Mouse (Mus musculus) cerebellum, adult 18-20 months (tissue): ENCODE measurements around the gene Mrpl53.

Experiments used
- DNase-seq, 2 experiments: peaks; one replicate each; pipeline ENCODE4 v3.0.0; 2021

The Mrpl53 gene

GRCm38 (mm10) chr6:83095968-83096367, 12.9 kb upstream of the Mrpl53 start:
- no peak for DNase-seq

GRCm38 (mm10) chr6:83098411-83098810, 10.4 kb upstream of the Mrpl53 start:
- no peak for DNase-seq

GRCm38 (mm10) chr6:83101316-83101687, 7.5 kb upstream of the Mrpl53 start, which contains the start of the genes Ccdc142 and Gm42688:
TSS of gene Ccdc142 (plus strand) at chr6:83101601.
TSS of gene Gm42688 (plus strand) at chr6:83101617.
- peak; percentile 91 to 94 for DNase-seq

GRCm38 (mm10) chr6:83101688-83102556, 6.9 kb upstream of the Mrpl53 start:
- peak; percentile 52 to 72 for DNase-seq

GRCm38 (mm10) chr6:83103130-83103650, 5.7 kb upstream of the Mrpl53 start:
- no peak for DNase-seq

GRCm38 (mm10) chr6:83104158-83104557, 4.7 kb upstream of the Mrpl53 start:
- DNase-seq, result no peak

GRCm38 (mm10) chr6:83107566-83108400, 1.1 kb upstream of the Mrpl53 start:
- peak; percentile 68 to 74 for DNase-seq

GRCm38 (mm10) chr6:83111510-83112136, 2.8 kb downstream of the Mrpl53 start:
- DNase-seq, result no peak

GRCm38 (mm10) chr6:83115011-83115671, 6.3 kb downstream of the Mrpl53 start, which contains the start of gene Mogs:
TSS of gene Mogs (plus strand) at chr6:83115496.
- peak; percentile 94 to 95 for DNase-seq

GRCm38 (mm10) chr6:83115682-83116372, 7.0 kb downstream of the Mrpl53 start:
- DNase-seq, result no peak

GRCm38 (mm10) chr6:83116373-83117164, 7.7 kb downstream of the Mrpl53 start:
- no peak for DNase-seq

- no peak for DNase-seq
Observed at GRCm38 (mm10) chr6:83117165-83117438, 8.3 kb downstream of the Mrpl53 start.

- DNase-seq, result no peak
Observed at GRCm38 (mm10) chr6:83117616-83118015, 8.8 kb downstream of the Mrpl53 start.

- no peak for DNase-seq
Observed at GRCm38 (mm10) chr6:83118369-83118768, 9.5 kb downstream of the Mrpl53 start.

- DNase-seq, result no peak
Observed at GRCm38 (mm10) chr6:83118825-83119733, 10.2 kb downstream of the Mrpl53 start.

- DNase-seq, result peak in 1 of 2 experiments; percentile 51
Observed at GRCm38 (mm10) chr6:83119734-83120051, 10.9 kb downstream of the Mrpl53 start.

GRCm38 (mm10) chr6:83120930-83121862, 12.4 kb downstream of the Mrpl53 start, which contains the start of gene Wbp1:
TSS of gene Wbp1 (minus strand) at chr6:83121559.
- peak; percentile 91 to 98 for DNase-seq

GRCm38 (mm10) chr6:83121863-83122710, 13.2 kb downstream of the Mrpl53 start:
- no peak for DNase-seq
